Mouse (Mus musculus): ENCODE measurements around the gene Slc6a13.
A peak's percentile ranks its signal among the peaks of the same experiment; 100 is the strongest.

The Slc6a13 gene

DNA sequence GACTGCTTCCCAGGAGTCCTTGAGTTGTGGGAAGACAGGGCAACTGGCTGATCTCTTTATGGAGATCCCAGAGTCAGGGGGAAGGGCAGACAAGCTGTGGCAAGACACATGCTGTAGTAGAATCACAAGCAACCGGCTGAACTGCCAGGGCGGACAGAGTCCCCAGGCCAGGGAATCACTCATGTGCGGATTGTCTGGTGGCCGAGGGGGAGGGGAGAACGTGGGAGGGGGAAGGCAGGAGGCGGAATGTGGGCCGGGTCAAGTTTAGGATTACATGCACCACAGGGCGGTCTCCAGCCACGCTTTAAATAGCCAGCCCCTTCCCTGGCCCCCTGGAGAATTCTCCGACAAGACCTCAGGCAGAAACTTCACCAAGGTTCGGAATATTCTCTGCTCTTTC, at the start of gene Slc6a13:
Gene Slc6a13, plus strand, starts transcription at position 274 of the 400 bp plus-strand sequence.
- DNase-seq: peak in 1 of 2 experiments; percentile 8

DNA sequence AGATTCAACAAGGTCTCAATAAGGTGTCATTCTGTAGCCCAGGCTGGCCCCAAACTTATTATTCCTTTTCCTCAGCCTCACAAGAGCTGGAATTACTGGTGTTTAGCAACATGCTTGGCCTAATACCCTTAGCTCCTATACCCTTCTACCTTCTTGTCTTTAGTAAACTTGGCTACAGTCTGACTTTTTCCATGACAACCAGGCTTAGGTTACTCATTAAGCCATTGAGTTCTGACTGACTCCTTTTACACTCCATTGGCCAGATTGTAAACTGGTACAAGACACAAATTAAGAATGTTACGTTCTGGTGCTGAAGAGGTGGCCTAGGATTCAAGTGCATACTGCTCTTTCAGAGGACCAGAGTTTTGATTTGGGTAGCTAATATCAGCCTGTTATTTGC, 49.6 kb upstream of the Slc6a13 start:
- no peak for DNase-seq

GRCm38 (mm10) chr6:121251256-121251655, 48.8 kb upstream of the Slc6a13 start:
- DNase-seq: no peak

- peak; percentile 72 to 86 for DNase-seq
These were observed 39.5 kb upstream of the Slc6a13 start for GRCm38 (mm10) chr6:121260548-121260947.

DNA sequence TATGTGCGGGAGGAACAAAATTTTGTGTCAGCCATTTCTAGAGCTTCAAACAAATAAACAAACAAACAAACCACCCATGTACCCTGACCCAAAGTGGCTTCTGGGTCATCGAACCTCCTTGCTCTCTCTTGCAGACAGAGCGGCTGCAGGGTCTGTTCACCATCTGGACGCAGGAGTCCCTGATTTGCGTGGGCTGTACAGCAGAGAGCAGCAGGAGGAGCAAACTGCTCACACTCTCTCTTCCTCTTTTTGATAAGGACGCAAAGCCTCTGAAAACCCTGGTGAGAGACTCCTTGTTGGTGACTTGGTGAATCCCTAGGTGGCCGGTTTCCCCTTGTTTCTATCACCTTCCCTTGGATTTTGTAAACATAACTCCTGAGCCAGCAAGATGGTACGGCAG, 38.8 kb upstream of the Slc6a13 start:
- no peak for DNase-seq

GRCm38 (mm10) chr6:121262004-121262403, 38.0 kb upstream of the Slc6a13 start:
- DNase-seq: no peak

DNA sequence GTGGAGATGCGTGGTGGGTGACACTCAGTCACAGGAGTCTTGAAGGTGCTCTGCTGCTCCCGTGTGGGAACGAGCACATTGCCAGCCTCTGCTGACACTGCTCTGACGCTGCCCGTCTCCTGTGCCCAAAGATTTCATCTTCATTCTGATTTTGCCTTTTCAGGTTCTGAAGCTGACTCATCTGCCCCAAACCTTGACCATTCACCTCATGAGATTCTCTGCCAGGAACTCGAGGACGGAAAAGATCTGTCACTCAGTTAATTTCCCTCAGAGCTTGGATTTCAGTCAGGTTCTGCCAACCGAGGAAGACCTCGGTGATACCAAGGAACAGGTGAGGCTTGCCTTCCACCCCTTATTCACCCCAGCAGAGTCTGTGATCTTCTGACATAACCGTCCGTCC, 37.5 kb upstream of the Slc6a13 start:
- DNase-seq: no peak

GRCm38 (mm10) chr6:121270156-121270555, 29.9 kb upstream of the Slc6a13 start:
- no peak for DNase-seq

- DNase-seq: no peak
These were observed 28.3 kb upstream of the Slc6a13 start for GRCm38 (mm10) chr6:121271707-121272074.

- peak; percentile 66 to 82 for DNase-seq
These were observed 27.8 kb upstream of the Slc6a13 start for GRCm38 (mm10) chr6:121272075-121272800.

- DNase-seq: peak in 1 of 2 experiments; percentile 28
These were observed 25.7 kb upstream of the Slc6a13 start for GRCm38 (mm10) chr6:121274356-121274755.

- DNase-seq: no peak
These were observed 15.9 kb upstream of the Slc6a13 start for GRCm38 (mm10) chr6:121284132-121284531.

- no peak for DNase-seq
These were observed 710 bp upstream of the Slc6a13 start for GRCm38 (mm10) chr6:121299317-121299716.

DNA sequence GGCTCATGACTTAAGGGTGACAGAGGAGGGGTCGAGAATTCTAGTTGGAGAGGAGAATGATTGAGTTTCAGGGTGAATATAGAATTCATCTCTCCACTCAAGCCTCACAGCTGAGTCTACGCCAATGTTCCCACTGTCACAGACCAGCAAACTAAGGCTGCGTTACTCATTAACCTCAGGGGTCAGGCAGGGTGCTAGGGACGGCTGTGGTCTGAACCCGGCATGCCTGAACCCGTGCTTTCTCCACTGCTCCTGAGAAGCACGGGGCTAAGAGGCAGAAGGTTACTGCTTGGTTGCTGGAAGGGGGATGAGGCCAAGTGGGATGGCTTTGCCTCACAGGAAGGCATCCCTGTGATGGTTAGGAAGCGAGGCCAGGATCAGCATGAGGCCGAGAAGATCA, 477 bp downstream of the Slc6a13 start:
- no peak for DNase-seq

GRCm38 (mm10) chr6:121303466-121304220, 3.6 kb downstream of the Slc6a13 start:
- DNase-seq: no peak

- no peak for DNase-seq
These were observed 4.6 kb downstream of the Slc6a13 start for GRCm38 (mm10) chr6:121304630-121305029.

DNA sequence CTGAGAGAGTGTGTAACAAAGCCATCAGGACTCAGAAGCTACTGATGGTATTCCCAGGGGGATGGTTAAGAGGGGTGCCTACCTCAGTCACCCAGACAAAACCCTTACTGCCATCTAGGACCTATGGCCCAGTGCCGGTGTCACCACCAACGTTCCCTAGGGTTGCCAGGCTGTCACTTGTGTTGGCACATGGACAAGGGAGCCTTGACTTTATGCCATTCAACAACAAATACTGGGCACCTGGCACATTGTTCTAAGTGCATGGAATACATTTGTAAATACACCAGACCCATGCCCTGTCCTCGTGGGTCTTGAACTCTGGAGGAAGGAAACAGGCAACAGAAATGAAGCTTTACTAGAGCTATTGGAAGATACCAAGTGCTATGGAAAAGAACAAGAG, 5.5 kb downstream of the Slc6a13 start:
- DNase-seq: no peak

DNA sequence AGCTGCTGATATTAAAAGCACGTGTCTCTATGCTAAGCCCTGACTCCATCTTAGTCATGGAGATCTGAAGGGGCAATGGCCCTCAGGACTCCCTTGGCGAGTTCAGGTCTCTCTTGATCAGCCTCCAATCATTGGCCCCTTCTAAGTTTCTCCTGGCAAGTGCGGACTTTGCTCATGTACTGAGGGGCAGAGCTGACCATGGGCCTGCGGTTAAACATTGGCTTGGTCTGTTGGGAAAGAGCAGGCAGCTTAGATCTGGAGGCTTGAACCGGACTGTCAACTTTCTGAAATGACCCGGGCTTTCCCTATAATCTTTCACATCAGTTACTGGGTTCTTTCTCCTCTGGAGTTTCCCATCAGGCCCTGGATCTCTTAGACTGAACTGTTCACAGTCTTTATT, 11.0 kb downstream of the Slc6a13 start:
- DNase-seq: no peak

GRCm38 (mm10) chr6:121319099-121319498, 19.1 kb downstream of the Slc6a13 start:
- DNase-seq: no peak

GRCm38 (mm10) chr6:121322381-121323110, 22.5 kb downstream of the Slc6a13 start:
- DNase-seq: no peak

- DNase-seq: no peak
These were observed 25.3 kb downstream of the Slc6a13 start for GRCm38 (mm10) chr6:121325298-121325697.

DNA sequence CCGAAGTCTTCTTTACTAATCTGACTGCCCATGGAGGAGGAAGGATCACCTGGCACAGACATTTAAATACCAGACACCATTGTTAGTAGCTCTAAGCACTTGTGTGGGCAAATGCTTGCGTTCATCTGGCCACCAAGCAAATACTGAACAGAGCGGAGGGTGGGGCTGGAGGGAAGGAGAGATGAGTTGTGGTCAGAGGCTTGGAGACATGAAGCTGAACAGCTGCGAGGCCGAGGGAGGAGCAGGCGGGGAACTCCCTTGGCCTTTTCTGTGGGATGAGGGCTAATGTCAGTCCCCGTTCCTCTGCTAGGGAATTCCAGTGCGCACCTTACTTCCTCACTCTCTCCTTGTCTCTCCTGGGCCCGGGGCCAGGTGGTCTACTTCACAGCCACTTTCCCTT, 25.7 kb downstream of the Slc6a13 start:
- no peak for DNase-seq

- peak in 1 of 2 experiments; percentile 26 for DNase-seq
These were observed 26.6 kb downstream of the Slc6a13 start for GRCm38 (mm10) chr6:121326486-121327069.

All from cerebellum, postnatal 25 days (tissue).